Mouse (Mus musculus): ENCODE measurements around the gene Mast4.

Gene Mast4

GRCm38 (mm10) chr13:102698751-102699323 lies 635.5 kb downstream of the Mast4 start:
- CTCF ChIA-PET = interaction anchor here (1.2 to 2.1 kb wide), 4 partner anchors 10 to 20 kb away, joined by 3 to 7 read pairs (median 4); no protein-coding TSS in a partner anchor

- CTCF ChIA-PET = interaction anchor here (0.6 to 2.1 kb wide), 4 partner anchors 10 to 1170 kb away, joined by 4 to 7 read pairs (median 4); no protein-coding TSS in a partner anchor
These were observed 636.0 kb downstream of the Mast4 start for GRCm38 (mm10) chr13:102698335-102698734.

DNA sequence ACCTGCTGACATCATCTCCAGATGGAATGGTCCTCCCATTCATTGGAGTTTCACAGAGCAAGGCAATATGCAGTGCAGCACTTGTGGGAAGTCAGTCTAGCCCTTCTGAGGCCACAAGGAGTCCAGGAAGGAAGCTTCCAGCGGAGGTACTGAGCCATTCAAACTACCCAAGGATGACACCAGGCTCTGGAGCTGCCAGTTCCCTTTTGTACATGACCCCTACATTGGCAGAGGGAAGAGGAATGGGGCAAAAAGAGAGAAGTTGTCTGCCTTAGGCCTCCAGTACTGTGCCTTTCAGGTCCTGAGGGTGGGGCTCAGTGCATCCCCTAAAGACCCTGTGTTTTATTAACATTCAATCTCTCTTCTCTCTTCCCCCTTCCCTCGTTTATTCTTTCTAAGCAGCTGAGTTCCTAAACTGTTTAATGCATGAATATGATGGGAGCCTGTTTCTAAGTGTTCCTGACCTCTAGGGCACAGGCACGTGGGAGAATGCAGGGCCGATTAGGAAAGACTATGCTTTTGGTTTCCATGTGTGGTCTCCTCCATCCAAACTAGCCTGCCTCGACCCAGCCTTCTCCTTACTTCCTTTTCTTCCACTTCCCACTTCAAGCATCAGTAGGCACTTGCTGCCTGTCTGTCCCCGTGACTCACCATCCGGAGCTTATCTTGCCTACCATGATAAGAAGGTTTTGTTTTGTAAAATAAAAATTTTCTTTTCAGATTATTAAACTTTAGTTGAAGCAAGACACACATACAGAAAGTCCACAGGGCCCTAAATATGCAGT lies 639.0 kb downstream of the Mast4 start:
- CTCF ChIA-PET = interaction anchor here (0.8 kb wide), 1 partner anchor 13 kb away, joined by 3 read pairs; no protein-coding TSS in a partner anchor

DNA sequence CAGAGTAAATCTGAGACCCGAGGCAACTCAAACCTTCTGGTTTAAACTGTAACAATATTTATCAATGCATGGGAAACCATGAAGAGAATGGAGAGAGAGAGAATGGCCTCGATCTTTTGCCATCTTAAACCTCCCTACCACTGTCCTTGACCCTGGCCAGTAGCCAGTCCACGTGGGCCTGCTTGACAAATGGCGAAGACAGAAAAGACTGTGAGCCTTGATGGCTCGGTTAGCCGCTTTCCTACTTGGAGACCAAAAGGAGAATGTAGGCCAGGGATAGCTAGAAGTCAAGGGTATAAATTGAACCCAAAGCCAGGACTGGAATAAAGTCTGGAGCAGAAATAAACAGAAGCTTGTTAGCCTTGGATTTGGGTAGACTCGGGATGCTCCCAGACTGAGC lies 640.1 kb downstream of the Mast4 start:
- CTCF ChIA-PET = no interaction called here

GRCm38 (mm10) chr13:102693341-102693801 lies 640.9 kb downstream of the Mast4 start, which contains the start of gene Cd180:
Gene Cd180, plus strand, starts transcription at chr13:102693558.
- CTCF ChIA-PET = interaction anchor here (0.6 kb wide), 1 partner anchor 30 kb away, joined by 7 read pairs; no protein-coding TSS in a partner anchor

- CTCF ChIA-PET = interaction anchor here (0.7 kb wide), 1 partner anchor 21 kb away, joined by 4 read pairs; no protein-coding TSS in a partner anchor
These were observed 642.7 kb downstream of the Mast4 start for GRCm38 (mm10) chr13:102691408-102692150.

DNA sequence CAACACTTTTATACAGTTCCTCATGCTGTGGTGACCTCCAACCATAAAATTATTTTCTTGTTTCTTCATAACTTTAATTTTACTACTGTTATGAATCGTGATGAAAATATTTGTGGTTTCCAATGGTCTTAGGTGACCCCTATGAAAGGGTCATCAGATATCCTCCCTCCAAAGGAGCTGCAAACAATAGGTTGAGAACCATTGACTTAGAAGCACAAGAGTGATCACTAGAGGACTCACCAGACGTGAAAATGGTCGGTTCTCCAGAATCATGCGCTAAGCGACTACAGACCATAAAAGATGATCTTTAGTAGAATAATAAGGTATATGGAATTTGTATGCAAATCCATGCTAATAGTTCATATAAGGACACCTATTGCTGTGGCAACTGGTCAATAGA lies 644.1 kb downstream of the Mast4 start:
- CTCF ChIA-PET = interaction anchor here (0.6 kb wide), 1 partner anchor 22 kb away, joined by 3 read pairs; no protein-coding TSS in a partner anchor

- CTCF ChIA-PET = interaction anchor here (0.6 kb wide), 1 partner anchor 23 kb away, joined by 3 read pairs; no protein-coding TSS in a partner anchor
These were observed 644.9 kb downstream of the Mast4 start for GRCm38 (mm10) chr13:102689201-102690090.

- CTCF ChIA-PET = no interaction called here
These were observed 646.2 kb downstream of the Mast4 start for GRCm38 (mm10) chr13:102688121-102688520.

DNA sequence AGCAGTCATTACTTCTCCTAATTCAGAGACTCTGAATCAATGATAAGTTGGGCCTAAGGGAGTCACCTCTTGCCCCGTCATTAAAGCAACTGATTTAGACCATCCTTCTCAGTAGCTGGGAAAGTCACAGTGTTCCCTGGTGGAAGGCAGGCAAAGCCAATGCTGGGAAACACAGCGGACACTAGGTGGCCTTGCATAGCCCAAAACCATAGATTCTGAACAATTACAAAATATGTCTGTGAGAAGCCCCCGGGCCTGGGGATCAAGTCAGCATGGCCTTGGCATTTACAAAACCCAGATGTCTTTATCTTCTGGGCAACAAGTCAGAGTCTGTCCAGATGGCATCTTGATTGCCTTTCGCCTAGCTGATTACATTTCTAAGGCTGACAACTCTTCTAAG lies 649.4 kb downstream of the Mast4 start:
- CTCF ChIA-PET = no interaction called here

All from spleen, embryonic (tissue).